Mouse (Mus musculus) right cerebral cortex, adult 2 months (tissue): ENCODE results near the gene Aoc1.
A peak's percentile ranks its signal among the peaks of the same experiment; 100 is the strongest.

Experiments used
- DNase-seq, 2 experiments: peaks; one replicate each; pipeline ENCODE4 v3.0.0; 2021 to 2022; ENCODE audit warnings: low spot score in 2 of 2

Aoc1 gene

DNA sequence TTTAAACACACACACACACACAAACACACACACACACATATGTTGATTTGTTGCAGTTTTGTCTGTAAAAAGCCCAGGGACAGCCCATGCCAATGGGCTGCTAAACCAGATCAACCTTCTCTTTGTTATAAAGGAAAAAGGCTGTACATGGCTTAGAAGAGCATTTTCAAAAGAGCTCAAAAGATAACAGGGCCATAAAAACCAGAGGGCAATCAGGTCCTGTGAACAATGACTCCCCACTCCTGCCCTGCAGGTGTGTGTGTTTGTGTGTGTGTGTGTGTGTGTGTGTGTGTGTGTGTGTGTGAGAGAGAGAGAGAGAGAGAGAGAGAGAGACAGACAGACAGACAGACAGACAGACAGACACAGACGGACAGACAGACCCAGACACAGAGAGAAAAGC is 36.5 kb downstream of the Aoc1 start:
- no peak for DNase-seq

- DNase-seq, result peak; percentile 2 to 4
Observed at GRCm38 (mm10) chr6:48912033-48912432, 39.3 kb downstream of the Aoc1 start.

GRCm38 (mm10) chr6:48913587-48913986 is 40.9 kb downstream of the Aoc1 start:
- no peak for DNase-seq

DNA sequence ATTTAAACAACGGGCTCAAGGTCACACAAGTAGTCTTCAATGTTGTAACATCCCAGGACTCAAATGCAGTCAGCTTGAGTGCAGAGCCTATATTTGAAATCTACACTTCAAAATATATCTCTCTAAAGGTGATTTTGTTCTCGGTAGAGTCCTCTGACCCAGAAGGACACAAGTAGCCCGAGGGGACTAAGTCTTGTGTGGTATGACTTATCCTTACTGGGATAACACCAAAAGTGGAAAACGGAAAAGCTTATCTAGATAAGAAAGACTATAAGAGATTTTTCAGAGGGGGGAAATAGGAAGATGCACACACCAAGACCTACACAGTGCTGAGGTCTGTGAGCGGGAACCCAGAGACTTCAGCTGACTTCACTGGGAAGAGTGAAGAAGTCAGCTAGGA is 56.9 kb downstream of the Aoc1 start, which contains the start of gene 1600015I10Rik:
TSS of gene 1600015I10Rik (plus strand) at position 301 of the 400 bp plus-strand sequence.
- DNase-seq, result no peak

DNA sequence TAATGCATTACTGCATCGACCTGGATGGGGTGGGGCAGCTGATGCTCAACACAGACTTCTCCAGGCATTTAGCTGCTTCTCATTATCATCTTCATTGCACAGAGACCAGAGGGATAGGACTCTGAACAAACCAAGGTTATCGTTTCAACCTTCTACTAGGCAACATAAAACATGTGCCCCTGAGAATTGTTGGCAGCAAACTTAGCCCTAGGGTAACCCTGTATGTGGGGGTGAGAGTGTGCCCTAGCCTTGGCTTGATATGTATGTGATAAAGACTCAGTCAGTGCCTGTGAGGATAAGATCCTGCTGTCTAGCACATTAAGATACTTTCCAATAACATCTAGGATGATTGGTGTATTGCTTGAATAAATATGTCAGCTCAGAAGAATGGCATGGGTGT is 76.9 kb downstream of the Aoc1 start:
- no peak for DNase-seq

GRCm38 (mm10) chr6:48950676-48951075 is 78.0 kb downstream of the Aoc1 start:
- no peak for DNase-seq

- no peak for DNase-seq
Observed at GRCm38 (mm10) chr6:48951630-48952029, 78.9 kb downstream of the Aoc1 start.

GRCm38 (mm10) chr6:48953220-48953619 is 80.5 kb downstream of the Aoc1 start:
- no peak for DNase-seq

GRCm38 (mm10) chr6:48954211-48954610 is 81.5 kb downstream of the Aoc1 start:
- DNase-seq, result no peak

DNA sequence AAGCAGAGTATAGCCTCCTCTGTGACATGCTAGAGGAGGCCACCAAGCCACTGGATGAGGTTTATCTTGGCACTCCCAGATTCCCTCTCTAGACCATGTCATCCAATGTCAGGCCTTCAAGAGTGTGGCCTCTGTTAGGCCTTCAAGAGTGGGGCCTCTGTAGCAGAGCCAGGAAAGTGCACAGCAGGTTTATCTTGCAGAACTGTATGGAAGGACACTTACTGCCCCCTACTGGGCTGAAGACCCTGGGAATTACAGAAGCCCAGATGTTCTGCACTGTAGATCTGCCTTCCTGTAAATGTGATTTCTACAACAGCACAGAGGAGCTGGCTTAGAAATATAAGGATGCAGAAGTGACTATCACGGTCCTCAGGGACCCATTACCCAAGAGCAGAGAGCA is 82.2 kb downstream of the Aoc1 start:
- DNase-seq, result peak; percentile 51 to 63

GRCm38 (mm10) chr6:48956785-48957184 is 84.1 kb downstream of the Aoc1 start:
- DNase-seq, result no peak

DNA sequence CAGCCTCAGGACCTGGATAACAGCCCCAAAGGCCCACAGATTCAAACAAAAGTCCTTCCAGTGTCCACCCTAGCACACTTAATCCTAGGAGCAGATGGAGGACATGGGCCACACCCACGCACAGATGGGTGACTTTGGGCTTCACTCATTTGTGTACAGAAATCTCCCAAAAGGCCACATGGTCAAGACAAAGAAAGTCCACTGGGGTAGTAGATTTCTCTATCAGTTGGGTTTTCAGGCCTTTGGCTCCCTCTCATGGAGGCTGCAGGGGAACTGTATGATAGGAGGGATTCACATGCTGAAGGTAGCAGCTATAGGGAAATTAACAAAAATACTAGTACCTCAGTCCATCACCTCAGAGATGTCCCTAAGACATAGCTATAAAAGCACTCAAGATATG is 85.4 kb downstream of the Aoc1 start:
- DNase-seq, result peak; percentile 7 to 16
